In the genomic region with DNA sequence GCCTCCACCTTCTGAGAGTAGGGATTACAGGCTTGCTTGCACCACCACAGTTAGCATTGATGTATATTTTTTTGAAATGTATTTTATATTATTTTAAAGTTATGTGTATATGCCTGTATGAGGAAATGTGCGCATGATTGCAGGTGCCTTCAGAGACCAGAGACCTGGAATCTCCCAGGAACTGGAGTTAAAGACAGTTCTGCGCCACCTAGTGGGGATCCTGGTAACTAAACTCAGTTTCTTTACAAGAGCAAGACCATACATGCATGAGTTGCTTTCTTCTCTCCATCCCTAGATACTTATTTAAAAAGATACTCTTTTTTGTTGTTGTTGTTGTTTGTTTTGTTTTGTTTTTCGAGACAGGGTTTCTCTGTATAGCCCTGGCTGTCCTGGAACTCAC, we compare ENCODE assay signal across 8 mouse cellular contexts. TPM values are rescaled to one million over a fixed set of nuclear protein-coding genes. Genes with fewer than 3 reads are reported as not detected.
A peak's percentile ranks its signal among the peaks of the same experiment; 100 is the strongest.
DNase-seq lines count a peak whose midpoint lies in the region.

No protein-coding gene starts in this region.

- peak; percentile 67 for DNase-seq in heart, adult 8-10 months (ENCODE audit: low spot score)
- no peak for DNase-seq in heart, adult 11 months
- DNase-seq in urinary bladder, postnatal 25 days (ENCODE audit: low spot score), result peak; percentile 68
- DNase-seq in urinary bladder, adult 2 months (ENCODE audit: low spot score), result no peak
- DNase-seq in cerebellum, adult 9-10 months, result peak; percentile 77
- DNase-seq in kidney, postnatal 10 days, result peak; percentile 86
- DNase-seq in mesoderm, embryonic 11.5 days (ENCODE audit: low read depth, low spot score), result peak; percentile 82
- no peak for DNase-seq in yolk sac, embryonic 10.5 days (ENCODE audit: low spot score)

RNA-seq across cellular contexts. Expression of gene Ggcx, which starts 4.5 kb away (rescaled TPM):
- 10 to 100 TPM; 30.9 to 38.9 (median 33.8) TPM for total RNA-seq in heart, adult 8-10 months (2022)
- 27.3 and 31.4 TPM in 2 replicates for polyA plus RNA-seq in urinary bladder, adult 2 months (2012; rRNA removed)

RNA-seq across cellular contexts. Expression of gene Vamp8, which starts 19.1 kb away (rescaled TPM):
- 10 to 100 TPM; 58.8 to 80.9 (median 70.8) TPM for total RNA-seq in heart, adult 8-10 months (2022)
- polyA plus RNA-seq in urinary bladder, adult 2 months (2012; rRNA removed), result 258 and 282 TPM in 2 replicates

RNA-seq across cellular contexts. Expression of gene Vamp5, which starts 29.3 kb away (rescaled TPM):
- total RNA-seq in heart, adult 8-10 months (2022), result 10 to 100 TPM; 58.0 to 68.1 (median 61.2) TPM
- polyA plus RNA-seq in urinary bladder, adult 2 months (2012; rRNA removed), result 91.1 and 102 TPM in 2 replicates

RNA-seq across cellular contexts. Expression of gene Mat2a, which starts 29.8 kb away (rescaled TPM):
- total RNA-seq in heart, adult 8-10 months (2022), result 100 to 1,000 TPM; 112 to 150 (median 119) TPM
- 176 and 243 TPM in 2 replicates for polyA plus RNA-seq in urinary bladder, adult 2 months (2012; rRNA removed)

RNA-seq across cellular contexts. Expression of gene Rnf181, which starts 42.8 kb away (rescaled TPM):
- 10 to 100 TPM; 39.5 to 49.6 (median 41.5) TPM for total RNA-seq in heart, adult 8-10 months (2022)
- 88.8 and 100 TPM in 2 replicates for polyA plus RNA-seq in urinary bladder, adult 2 months (2012; rRNA removed)

Comparison
In these comparisons a context has a peak if more than half of its experiments do, and no peak if none do; other contexts are left out.
1. DNase-seq: peak in heart, adult 8-10 months (single experiment), urinary bladder, postnatal 25 days (single experiment), cerebellum, adult 9-10 months (single experiment), kidney, postnatal 10 days (single experiment) and mesoderm, embryonic 11.5 days (single experiment); none in heart, adult 11 months (single experiment), urinary bladder, adult 2 months (single experiment) and yolk sac, embryonic 10.5 days (single experiment).